Mouse (Mus musculus) ES-Bruce4 (cell line): ENCODE results near the gene Gas2l3.

Experiments used
- CTCF ChIP-seq: IDR thresholded peaks from one replicate; pipeline ENCODE4 v1.8.1; 2011; ENCODE audit warnings: low read depth, low read length
- EP300 ChIP-seq: IDR thresholded peaks from 2 replicates; pipeline ENCODE4 v1.6.1; 2011; ENCODE audit warnings: low read depth, low read length; ENCODE audit not compliant: insufficient read depth
- POLR2A ChIP-seq: IDR thresholded peaks from one replicate; pipeline ENCODE4 v1.8.1; 2011; ENCODE audit warnings: low read length; ENCODE audit not compliant: insufficient read depth

DNA sequence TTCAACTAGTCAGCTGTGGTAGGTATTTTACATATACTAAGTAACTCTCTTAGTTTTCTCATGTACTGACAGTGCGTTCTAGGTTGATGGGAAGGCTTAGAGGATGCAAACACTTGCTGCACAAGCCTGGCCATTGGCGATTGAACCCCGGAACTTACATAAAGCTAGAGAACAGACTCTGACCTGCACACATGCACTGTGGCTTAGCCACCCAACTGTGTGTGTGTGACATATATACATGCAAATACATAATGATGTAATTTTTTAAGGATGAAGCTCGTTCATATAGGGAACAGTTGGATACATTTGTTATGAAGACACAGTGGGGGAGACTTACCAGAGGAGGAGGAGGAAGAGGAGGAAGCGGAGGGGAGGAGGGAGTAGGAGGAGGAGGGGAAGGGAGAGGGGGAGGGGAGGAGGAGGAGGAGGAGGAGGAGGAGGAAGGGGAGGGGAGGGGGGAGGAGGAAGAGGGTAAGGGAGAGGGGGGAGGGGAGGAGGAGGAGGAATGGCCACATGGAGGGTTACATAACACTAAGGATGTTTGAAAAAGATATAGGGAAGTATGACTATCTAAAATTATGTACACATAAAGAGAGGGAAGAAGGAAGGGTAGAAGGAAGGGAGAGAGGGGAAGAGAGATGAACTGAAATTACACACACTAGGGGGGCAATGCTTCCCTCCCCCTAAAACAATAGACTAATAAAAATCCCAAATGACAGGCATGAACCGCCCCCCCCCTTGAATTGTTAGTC is 36.9 kb downstream of the Gas2l3 start:
- TF ChIP-seq POLR2A (no peak), CTCF (no peak), EP300 (no peak)
